Mouse (Mus musculus): Measurements from ENCODE around the gene Dysf.

The Dysf gene

GRCm38 (mm10) chr6:84111106-84111505 is 102.7 kb downstream of the Dysf start:
- DNase-seq (ENCODE audit: low spot score in 2 of 2), result no peak

GRCm38 (mm10) chr6:84119731-84120530 is 111.5 kb downstream of the Dysf start:
- DNase-seq (ENCODE audit: low spot score in 2 of 2), result no peak

GRCm38 (mm10) chr6:84124609-84125008 is 116.2 kb downstream of the Dysf start:
- DNase-seq (ENCODE audit: low spot score in 2 of 2), result no peak

GRCm38 (mm10) chr6:84125101-84125500 is 116.7 kb downstream of the Dysf start:
- no peak for DNase-seq (ENCODE audit: low spot score in 2 of 2)

- DNase-seq (ENCODE audit: low spot score in 2 of 2), result no peak
Measured at GRCm38 (mm10) chr6:84128229-84128628, 119.8 kb downstream of the Dysf start.

GRCm38 (mm10) chr6:84130867-84131266 is 122.5 kb downstream of the Dysf start:
- no peak for DNase-seq (ENCODE audit: low spot score in 2 of 2)

DNA sequence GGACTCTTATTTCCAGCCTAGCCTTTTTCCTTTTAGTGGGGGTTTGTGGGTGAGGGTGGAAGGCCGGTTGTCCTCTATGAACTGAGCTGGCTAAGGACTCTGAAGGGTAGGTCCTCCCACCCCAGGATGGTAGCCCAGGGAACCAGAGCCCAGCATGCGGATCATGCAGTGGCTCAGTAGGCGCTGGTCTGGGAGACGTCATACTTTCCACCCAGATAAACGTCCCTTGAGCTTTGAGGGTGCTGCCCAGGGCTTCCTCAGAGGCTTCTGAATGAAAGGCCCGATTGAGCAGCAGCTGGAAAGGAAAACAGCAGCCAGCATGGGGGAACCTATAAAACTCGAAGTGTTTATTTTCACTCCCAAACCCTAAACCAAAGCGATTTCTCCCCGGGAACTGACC is 123.1 kb downstream of the Dysf start:
- DNase-seq (ENCODE audit: low spot score in 2 of 2), result no peak

DNA sequence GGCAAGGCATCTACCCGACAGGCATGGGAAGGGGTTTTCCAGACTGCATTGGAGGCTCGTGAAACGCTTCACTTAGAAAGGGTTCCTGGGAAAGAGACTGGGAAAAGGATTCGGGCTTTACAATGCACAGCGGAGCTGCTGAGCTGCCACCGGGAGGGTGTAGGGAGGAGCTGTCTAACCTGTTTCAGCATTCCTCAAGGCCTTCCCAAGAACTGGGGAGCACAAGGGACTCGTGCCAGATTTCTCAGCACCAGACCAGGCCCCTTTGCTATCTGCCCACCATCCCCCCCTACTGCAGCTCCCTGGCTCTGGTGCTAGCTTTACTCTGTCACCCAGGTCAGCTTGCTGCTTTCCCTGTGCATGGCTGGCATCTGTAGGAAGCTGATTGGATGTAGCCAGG is 124.7 kb downstream of the Dysf start:
- DNase-seq (ENCODE audit: low spot score in 2 of 2), result no peak

- DNase-seq (ENCODE audit: low spot score in 2 of 2), result no peak
Measured at GRCm38 (mm10) chr6:84133996-84134721, 125.8 kb downstream of the Dysf start.

DNA sequence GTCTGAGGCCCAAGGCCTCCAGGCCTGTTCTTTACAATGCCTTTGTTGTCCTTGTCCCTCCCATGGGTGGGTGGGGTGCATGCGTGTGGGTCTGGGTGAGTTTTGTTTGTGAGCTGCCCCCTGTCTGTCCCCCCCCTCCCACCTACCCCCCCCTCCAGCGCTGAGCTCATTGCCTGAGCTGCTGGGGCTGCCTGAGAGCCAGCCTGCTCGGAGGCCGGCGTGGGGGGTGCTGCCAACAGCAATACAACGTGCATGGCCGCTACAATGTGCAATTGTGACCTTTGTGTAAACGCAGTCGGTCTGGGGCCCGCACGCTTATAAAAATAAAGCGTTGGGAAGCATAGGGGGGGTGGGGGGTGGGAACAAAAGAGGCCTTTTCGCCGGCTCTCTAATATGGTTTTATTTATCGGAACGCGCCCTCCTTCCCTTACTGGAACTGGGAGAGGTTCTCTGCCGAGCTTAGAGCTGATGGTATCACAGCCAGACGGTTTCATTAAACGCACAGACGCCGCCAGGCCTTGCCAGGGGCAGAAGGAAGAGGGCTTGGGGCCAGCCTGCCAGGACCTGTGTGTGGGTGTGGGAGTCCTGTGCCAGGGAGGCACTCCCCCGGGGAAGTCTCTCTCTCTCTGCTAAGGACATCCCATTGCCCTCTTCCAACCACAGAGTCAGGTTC is 126.5 kb downstream of the Dysf start:
- no peak for DNase-seq (ENCODE audit: low spot score in 2 of 2)

DNA sequence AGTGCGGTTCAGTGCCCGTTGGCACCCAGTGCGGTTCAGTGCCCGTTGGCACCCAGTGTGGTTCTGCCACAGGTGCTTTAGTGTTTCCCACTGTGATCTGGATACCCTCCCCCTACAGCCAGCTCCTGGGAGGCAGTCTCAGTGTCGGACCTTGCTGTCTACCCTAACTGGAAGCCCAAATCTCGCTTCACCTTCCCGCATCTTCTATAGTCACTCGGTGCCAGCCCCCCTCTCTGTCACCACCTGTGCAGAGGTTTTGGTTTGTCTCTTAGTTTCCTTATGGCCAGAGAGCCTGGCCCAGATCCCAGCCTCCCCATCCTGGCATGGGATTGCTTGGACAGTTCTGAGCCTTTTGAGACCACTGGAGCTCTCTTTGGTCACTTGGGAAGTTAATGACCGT is 127.3 kb downstream of the Dysf start:
- DNase-seq (ENCODE audit: low spot score in 2 of 2), result no peak

- no peak for DNase-seq (ENCODE audit: low spot score in 2 of 2)
Measured at GRCm38 (mm10) chr6:84136345-84136744, 128.0 kb downstream of the Dysf start.

DNA sequence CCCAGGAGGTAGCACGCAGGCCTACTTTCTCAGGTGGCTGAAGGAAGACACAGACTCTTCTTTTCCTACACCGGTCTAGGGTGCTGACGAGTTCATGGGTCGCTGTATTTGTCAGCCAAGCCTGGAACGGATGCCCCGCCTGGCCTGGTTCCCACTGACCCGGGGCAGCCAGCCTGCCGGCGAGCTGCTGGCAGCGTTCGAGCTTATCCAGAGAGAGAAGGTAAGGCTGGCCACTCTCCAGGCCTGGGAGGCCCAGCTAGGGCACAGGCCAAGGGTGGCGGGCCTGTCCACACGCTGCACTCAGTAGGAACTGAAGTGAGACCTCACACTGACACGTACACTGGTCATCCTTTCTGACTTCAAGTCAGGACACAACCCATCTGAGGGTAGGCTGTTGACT is 131.5 kb downstream of the Dysf start:
- DNase-seq (ENCODE audit: low spot score in 2 of 2), result no peak

GRCm38 (mm10) chr6:84142481-84142880 is 134.1 kb downstream of the Dysf start:
- DNase-seq (ENCODE audit: low spot score in 2 of 2), result no peak

DNA sequence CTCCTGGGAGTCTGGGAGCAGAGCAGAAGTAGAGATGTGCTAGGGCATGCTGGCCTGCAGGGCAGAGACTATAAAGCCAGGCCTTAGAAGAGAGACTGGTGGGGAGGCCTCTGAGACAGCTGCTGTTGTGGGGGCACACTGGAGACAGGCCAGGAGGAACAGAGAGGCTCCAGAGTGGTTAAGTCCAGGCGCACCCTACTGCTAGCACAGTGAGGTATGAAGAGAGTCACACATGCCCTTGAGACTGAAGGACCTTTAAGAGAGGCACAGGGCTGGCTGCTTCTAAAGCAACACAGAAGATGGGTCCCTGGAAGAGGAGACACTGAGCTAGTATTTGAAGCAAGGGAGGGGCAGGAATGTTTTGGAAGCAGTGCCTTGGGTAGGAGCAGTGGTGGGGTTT is 134.9 kb downstream of the Dysf start:
- no peak for DNase-seq (ENCODE audit: low spot score in 2 of 2)

DNA sequence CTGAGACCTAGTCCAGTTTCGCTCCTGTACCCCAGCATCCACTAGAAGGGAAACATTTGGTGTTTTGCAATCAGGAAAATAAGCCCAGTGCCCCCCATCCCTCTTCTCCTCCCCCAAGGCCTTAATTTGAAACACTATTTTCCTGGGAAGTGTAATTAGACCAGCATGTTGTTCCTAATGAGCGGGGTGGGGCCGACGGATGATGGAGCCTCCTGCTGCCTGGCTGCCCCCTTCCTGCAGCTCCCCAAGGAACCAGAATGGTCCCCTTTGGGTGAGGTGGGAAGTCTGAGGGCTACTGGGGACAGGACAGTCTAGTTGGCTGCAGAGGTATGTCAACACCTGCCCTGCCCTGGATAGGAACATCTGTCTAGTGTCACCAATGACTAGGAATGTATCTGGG is 136.0 kb downstream of the Dysf start:
- DNase-seq (ENCODE audit: low spot score in 2 of 2), result no peak

GRCm38 (mm10) chr6:84147206-84148004 is 139.0 kb downstream of the Dysf start:
- DNase-seq (ENCODE audit: low spot score in 2 of 2), result no peak

GRCm38 (mm10) chr6:84148470-84148869 is 140.1 kb downstream of the Dysf start:
- no peak for DNase-seq (ENCODE audit: low spot score in 2 of 2)

DNA sequence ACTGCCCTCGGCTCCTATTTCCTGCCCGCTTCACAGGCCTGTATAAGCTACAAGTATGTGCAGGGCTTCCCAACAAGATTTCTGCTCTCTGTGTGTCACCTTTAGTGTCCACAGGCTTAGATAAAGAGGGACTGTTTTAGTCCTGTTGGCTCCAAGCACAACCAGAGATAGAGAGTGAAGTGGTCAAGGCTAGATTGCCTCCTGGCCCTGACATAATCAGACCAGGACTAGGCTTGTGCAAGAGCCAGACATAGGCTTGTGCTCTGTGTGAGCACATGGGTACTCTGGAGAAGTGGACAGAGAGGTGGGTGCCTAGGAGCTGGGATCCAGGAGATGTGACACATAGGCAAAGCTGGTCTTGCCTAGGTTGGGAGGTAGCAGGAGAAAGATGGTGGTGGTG is 146.1 kb downstream of the Dysf start:
- no peak for DNase-seq (ENCODE audit: low spot score in 2 of 2)

- DNase-seq (ENCODE audit: low spot score in 2 of 2), result no peak
Measured at GRCm38 (mm10) chr6:84155765-84156164, 147.4 kb downstream of the Dysf start.

- DNase-seq (ENCODE audit: low spot score in 2 of 2), result no peak
Measured at GRCm38 (mm10) chr6:84156481-84157025, 148.2 kb downstream of the Dysf start.

- DNase-seq (ENCODE audit: low spot score in 2 of 2), result no peak
Measured at GRCm38 (mm10) chr6:84159046-84159445, 150.7 kb downstream of the Dysf start.
